Mouse (Mus musculus): ENCODE data around the gene C1qtnf2.

DNA sequence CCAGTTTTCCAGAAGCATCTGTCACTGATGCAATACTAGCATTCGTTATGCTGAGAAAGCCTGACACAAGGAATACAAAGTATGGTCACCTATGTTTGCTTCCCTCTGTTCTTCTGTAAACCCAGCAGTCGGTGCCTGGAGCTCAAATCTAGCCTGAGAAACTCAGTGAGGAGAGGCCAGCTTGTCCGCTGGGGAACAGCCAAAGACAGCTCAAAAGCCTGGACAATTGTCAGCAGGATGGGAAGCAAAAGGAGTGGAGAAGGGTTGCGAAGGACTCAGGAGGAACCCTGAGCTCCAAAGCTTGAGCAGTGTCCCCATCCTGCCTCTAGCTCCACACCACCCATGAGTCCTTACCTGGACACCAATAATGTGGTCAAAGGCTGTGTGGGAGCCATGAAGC, 10.0 kb downstream of the C1qtnf2 start:
- TF ChIP-seq CTCF (IDR thresholded peaks at IDR 0.05; ENCODE audit: control insufficient read depth, insufficient read depth, low read length) (no peak), POLR2A (IDR thresholded peaks at IDR 0.05; ENCODE audit: borderline replicate concordance, control insufficient read depth, low read depth, low read length) (no peak)
